Mouse (Mus musculus): ENCODE results near the gene Ppp1r2.

The Ppp1r2 gene

GRCm38 (mm10) chr16:31314497-31315233, 39.6 kb upstream of the Ppp1r2 start, which contains the start of gene Apod:
Apod (minus strand) TSS chr16:31314808.
- Histone ChIP-seq H3K27me3 (ENCODE audit: insufficient read depth, low read length) (no peaks in the 10 kb centered on the region), H3K36me3 (ENCODE audit: insufficient read depth, low read length) (no peaks in the 10 kb centered on the region), H3K4me3 (replicated peaks; ENCODE audit: low read length) (peak within 1 kb of the TSS; percentile 24; the same call in 1 of the 2 replicates), H3K4me1 (replicated peaks; ENCODE audit: low read depth, low read length) (peaks cover 68% of the 10 kb centered on the region), H3K9me3 (ENCODE audit: low read length) (no peaks in the 10 kb centered on the region)
- TF ChIP-seq POU5F1 (IDR thresholded peaks at IDR 0.05; ENCODE audit: borderline replicate concordance, low read length) (no peak), NANOG (IDR thresholded peaks at IDR 0.05; ENCODE audit: borderline replicate concordance, low read length) (no peak), CTCF (conservative IDR thresholded peaks at IDR 0.05; ENCODE audit: low read length) (no peak)

- H3K4me3 ChIP-seq (replicated peaks; ENCODE audit: low read length) = no peak overlapping the region
- H3K4me1 ChIP-seq (replicated peaks; ENCODE audit: low read depth, low read length) = peaks cover 65% of the 10 kb centered on the region
- no peaks in the 10 kb centered on the region for H3K27me3 ChIP-seq (ENCODE audit: insufficient read depth, low read length)
- TF ChIP-seq POU5F1 (IDR thresholded peaks at IDR 0.05; ENCODE audit: borderline replicate concordance, low read length) (no peak), NANOG (IDR thresholded peaks at IDR 0.05; ENCODE audit: borderline replicate concordance, low read length) (no peak), CTCF (conservative IDR thresholded peaks at IDR 0.05; ENCODE audit: low read length) (no peak)
- H3K9me3 ChIP-seq (ENCODE audit: low read length) = no peaks in the 10 kb centered on the region
- H3K36me3 ChIP-seq (ENCODE audit: insufficient read depth, low read length) = no peaks in the 10 kb centered on the region
Observed at GRCm38 (mm10) chr16:31313611-31314010, 38.5 kb upstream of the Ppp1r2 start.

GRCm38 (mm10) chr16:31312296-31312695, 37.2 kb upstream of the Ppp1r2 start:
- no peaks in the 10 kb centered on the region for H3K27me3 ChIP-seq (ENCODE audit: insufficient read depth, low read length)
- no peaks in the 10 kb centered on the region for H3K36me3 ChIP-seq (ENCODE audit: insufficient read depth, low read length)
- no peak overlapping the region for H3K4me3 ChIP-seq (replicated peaks; ENCODE audit: low read length)
- no peak for TF ChIP-seq CTCF (conservative IDR thresholded peaks at IDR 0.05; ENCODE audit: low read length)
- TF ChIP-seq POU5F1 (IDR thresholded peaks at IDR 0.05; ENCODE audit: borderline replicate concordance, low read length) = no peak
- TF ChIP-seq NANOG (IDR thresholded peaks at IDR 0.05; ENCODE audit: borderline replicate concordance, low read length) = no peak
- peaks cover 65% of the 10 kb centered on the region for H3K4me1 ChIP-seq (replicated peaks; ENCODE audit: low read depth, low read length)
- no peaks in the 10 kb centered on the region for H3K9me3 ChIP-seq (ENCODE audit: low read length)

- peaks cover 60% of the 10 kb centered on the region for H3K4me1 ChIP-seq (replicated peaks; ENCODE audit: low read depth, low read length)
- no peak for TF ChIP-seq POU5F1 (IDR thresholded peaks at IDR 0.05; ENCODE audit: borderline replicate concordance, low read length)
- TF ChIP-seq NANOG (IDR thresholded peaks at IDR 0.05; ENCODE audit: borderline replicate concordance, low read length) = no peak
- TF ChIP-seq CTCF (conservative IDR thresholded peaks at IDR 0.05; ENCODE audit: low read length) = no peak
- H3K4me3 ChIP-seq (replicated peaks; ENCODE audit: low read length) = no peak overlapping the region
- no peaks in the 10 kb centered on the region for H3K27me3 ChIP-seq (ENCODE audit: insufficient read depth, low read length)
- 0 out of 2 replicates have a peak, but pooled peaks cover 4% of the 10 kb centered on the region for H3K36me3 ChIP-seq (ENCODE audit: insufficient read depth, low read length)
- H3K9me3 ChIP-seq (ENCODE audit: low read length) = peaks cover 4% of the 10 kb centered on the region; the same call in 1 of the 2 replicates
Observed at GRCm38 (mm10) chr16:31305199-31305919, 30.3 kb upstream of the Ppp1r2 start.

- no peaks in the 10 kb centered on the region for H3K27me3 ChIP-seq (ENCODE audit: insufficient read depth, low read length)
Observed at GRCm38 (mm10) chr16:31303276-31303675, 28.2 kb upstream of the Ppp1r2 start.

GRCm38 (mm10) chr16:31300883-31301532, 25.9 kb upstream of the Ppp1r2 start:
- no peak for TF ChIP-seq CTCF (conservative IDR thresholded peaks at IDR 0.05; ENCODE audit: low read length)
- TF ChIP-seq POU5F1 (IDR thresholded peaks at IDR 0.05; ENCODE audit: borderline replicate concordance, low read length) = peak; percentile 59; the same call in 1 of the 2 replicates
- TF ChIP-seq NANOG (IDR thresholded peaks at IDR 0.05; ENCODE audit: borderline replicate concordance, low read length) = no peak
- peak overlapping the region; percentile 57 for H3K4me3 ChIP-seq (replicated peaks; ENCODE audit: low read length)
- H3K36me3 ChIP-seq (ENCODE audit: insufficient read depth, low read length) = no peaks in the 10 kb centered on the region
- peaks cover 87% of the 10 kb centered on the region for H3K4me1 ChIP-seq (replicated peaks; ENCODE audit: low read depth, low read length)
- H3K9me3 ChIP-seq (ENCODE audit: low read length) = no peaks in the 10 kb centered on the region
- H3K27me3 ChIP-seq (ENCODE audit: insufficient read depth, low read length) = no peaks in the 10 kb centered on the region

More at GRCm38 (mm10) chr16:31303276-31303675, 28.2 kb upstream of the Ppp1r2 start:
- Histone ChIP-seq H3K9me3 (ENCODE audit: low read length) (peaks cover 4% of the 10 kb centered on the region; the same call in 1 of the 2 replicates), H3K4me3 (replicated peaks; ENCODE audit: low read length) (peak overlapping the region; percentile 63), H3K36me3 (ENCODE audit: insufficient read depth, low read length) (0 out of 2 replicates have a peak, but pooled peaks cover 4% of the 10 kb centered on the region), H3K4me1 (replicated peaks; ENCODE audit: low read depth, low read length) (peaks cover 73% of the 10 kb centered on the region)
- TF ChIP-seq POU5F1 (IDR thresholded peaks at IDR 0.05; ENCODE audit: borderline replicate concordance, low read length) (no peak), CTCF (conservative IDR thresholded peaks at IDR 0.05; ENCODE audit: low read length) (no peak), NANOG (IDR thresholded peaks at IDR 0.05; ENCODE audit: borderline replicate concordance, low read length) (no peak)

GRCm38 (mm10) chr16:31300467-31300866, 25.4 kb upstream of the Ppp1r2 start:
- Histone ChIP-seq H3K36me3 (ENCODE audit: insufficient read depth, low read length) (no peaks in the 10 kb centered on the region), H3K27me3 (ENCODE audit: insufficient read depth, low read length) (no peaks in the 10 kb centered on the region), H3K4me3 (replicated peaks; ENCODE audit: low read length) (peak overlapping the region; percentile 57), H3K9me3 (ENCODE audit: low read length) (no peaks in the 10 kb centered on the region), H3K4me1 (replicated peaks; ENCODE audit: low read depth, low read length) (peaks cover 85% of the 10 kb centered on the region)
- no peak for TF ChIP-seq POU5F1 (IDR thresholded peaks at IDR 0.05; ENCODE audit: borderline replicate concordance, low read length)
- TF ChIP-seq NANOG (IDR thresholded peaks at IDR 0.05; ENCODE audit: borderline replicate concordance, low read length) = no peak; the same call in 1 of the 2 replicates
- no peak for TF ChIP-seq CTCF (conservative IDR thresholded peaks at IDR 0.05; ENCODE audit: low read length)

- Histone ChIP-seq H3K36me3 (ENCODE audit: insufficient read depth, low read length) (no peaks in the 10 kb centered on the region), H3K4me3 (replicated peaks; ENCODE audit: low read length) (peak overlapping the region; percentile 53), H3K4me1 (replicated peaks; ENCODE audit: low read depth, low read length) (peaks cover 84% of the 10 kb centered on the region), H3K9me3 (ENCODE audit: low read length) (no peaks in the 10 kb centered on the region), H3K27me3 (ENCODE audit: insufficient read depth, low read length) (no peaks in the 10 kb centered on the region)
- TF ChIP-seq CTCF (conservative IDR thresholded peaks at IDR 0.05; ENCODE audit: low read length) (no peak), NANOG (IDR thresholded peaks at IDR 0.05; ENCODE audit: borderline replicate concordance, low read length) (peak; percentile 40; the same call in 1 of the 2 replicates)
Observed at GRCm38 (mm10) chr16:31299960-31300353, 24.9 kb upstream of the Ppp1r2 start.

Data from E14TG2a.4 (cell line).